Mouse (Mus musculus) G1E (cell line): Measurements from ENCODE around the gene Otop3. TPM values are rescaled to one million over a fixed set of nuclear protein-coding genes. Genes with fewer than 3 reads are reported as not detected.
A peak's percentile ranks its signal among the peaks of the same experiment; 100 is the strongest.

ENCODE experiments used
- ATAC-seq: 2 replicates; pipeline ENCODE4 v1.8.0; 2016; ENCODE audit warnings: mild to moderate bottlenecking; ENCODE audit not compliant: insufficient number of reproducible peaks, poor library complexity, low FRiP score, severe bottlenecking; ENCODE audit errors: extremely low read depth
- DNase-seq: peaks from one replicate; pipeline ENCODE4 v3.0.0; 2012; ENCODE audit warnings: low spot score
- H3K27me3 ChIP-seq: 2 replicates; pipeline ENCODE4 v1.6.1; 2012; ENCODE audit warnings: mild to moderate bottlenecking, low read length, inconsistent platforms; ENCODE audit not compliant: insufficient read depth
- H3K36me3 ChIP-seq: replicated peaks from 2 replicates; pipeline ENCODE3; 2012; ENCODE audit warnings: mild to moderate bottlenecking, inconsistent platforms
- H3K4me1 ChIP-seq: 2 replicates; pipeline ENCODE4 v1.6.1; 2012; ENCODE audit warnings: low read depth, low read length, inconsistent platforms, mixed read lengths; ENCODE audit not compliant: insufficient read depth
- H3K4me3 ChIP-seq: 2 replicates; pipeline ENCODE4 v1.5.1; 2012; ENCODE audit warnings: low read depth, mild to moderate bottlenecking, inconsistent platforms, low read length, moderate library complexity, mixed read lengths
- H3K9me3 ChIP-seq: replicated peaks from 2 replicates; pipeline ENCODE4 v1.6.1; 2012; ENCODE audit warnings: inconsistent platforms
- CTCF ChIP-seq: IDR thresholded peaks from 2 replicates; pipeline ENCODE4 v1.5.1; 2012; ENCODE audit warnings: low read depth, low read length, inconsistent platforms, mixed read lengths
- GATA1 ChIP-seq: IDR thresholded peaks from 2 replicates; pipeline ENCODE4 v1.6.1; 2012; ENCODE audit warnings: borderline replicate concordance, low read length, inconsistent platforms, mixed read lengths
- GATA2 ChIP-seq: IDR thresholded peaks from 2 replicates; pipeline ENCODE4 v1.6.1; 2012; ENCODE audit warnings: low read depth, low read length, inconsistent platforms, borderline replicate concordance
- POLR2AphosphoS5 ChIP-seq: IDR thresholded peaks from 2 replicates; pipeline ENCODE4 v1.6.1; 2012; ENCODE audit warnings: low read depth, low read length, inconsistent platforms; ENCODE audit not compliant: insufficient replicate concordance
- TAL1 ChIP-seq: conservative IDR thresholded peaks from 2 replicates; pipeline ENCODE4 v1.6.1; 2012; ENCODE audit warnings: low read depth, low read length, inconsistent platforms, mixed read lengths
- polyA plus RNA-seq: library from polyadenylated mRNA; stranded (reverse); fragments of >175 nt; gene quantifications from 2 replicates; pipeline ENCODE4 v1.2.3, GENCODE M21; 2012
- total RNA-seq, 2 experiments: library from RNA; stranded (forward) in 1 of 2; stranded (reverse) in 1 of 2; fragments of 200-1000 nt in 1 of 2; fragments of >200 nt in 1 of 2; fragmentation: Nextera tagmentation in 1 of 2; gene quantifications; 2 replicates each; pipeline ENCODE4 v1.2.3; 2014 to 2017

Gene Otop3
- total and polyA plus RNA-seq, 3 experiments, result not detected

DNA sequence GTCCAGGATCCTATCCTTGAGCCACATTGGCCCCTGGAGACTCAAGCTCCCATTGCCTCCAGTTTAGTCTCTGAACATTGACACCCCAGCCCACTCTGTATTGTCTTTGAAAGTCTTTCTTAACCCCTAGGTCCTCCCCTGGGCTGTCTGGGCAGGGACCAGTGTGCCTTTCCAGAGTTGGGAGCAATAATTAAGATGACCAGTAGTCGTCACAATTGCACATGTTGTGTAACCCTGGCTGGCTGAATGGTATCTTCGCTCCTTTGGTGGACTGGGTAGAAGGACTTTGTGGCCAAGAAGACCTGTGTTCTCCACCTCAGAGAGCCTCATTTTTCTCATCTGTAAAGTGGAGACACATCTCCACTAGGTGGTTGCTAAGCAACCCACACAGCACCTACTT is 20.3 kb upstream of the Otop3 start:
- Histone ChIP-seq H3K36me3 (no peaks in the 10 kb centered on the region), H3K27me3 (peaks cover 37% of the 10 kb centered on the region), H3K4me3 (no peak overlapping the region), H3K4me1 (no peaks in the 10 kb centered on the region), H3K9me3 (no peaks in the 10 kb centered on the region)
- ATAC-seq, result no peak
- TF ChIP-seq POLR2AphosphoS5 (no peak), TAL1 (no peak), CTCF (no peak), GATA1 (no peak), GATA2 (no peak)
- DNase-seq, result no peak

GRCm38 (mm10) chr11:115317204-115317603 is 17.3 kb upstream of the Otop3 start:
- no peak for ATAC-seq
- no peak for TF ChIP-seq TAL1
- no peak for TF ChIP-seq CTCF
- TF ChIP-seq POLR2AphosphoS5, result no peak
- DNase-seq, result no peak
- peaks cover 47% of the 10 kb centered on the region for H3K27me3 ChIP-seq
- H3K9me3 ChIP-seq, result no peaks in the 10 kb centered on the region
- H3K4me1 ChIP-seq, result 0 out of 2 replicates have a peak, but pooled peaks cover 4% of the 10 kb centered on the region
- H3K36me3 ChIP-seq, result no peaks in the 10 kb centered on the region
- H3K4me3 ChIP-seq, result no peak overlapping the region

- peaks cover 49% of the 10 kb centered on the region for H3K27me3 ChIP-seq
- H3K4me1 ChIP-seq, result peaks cover 4% of the 10 kb centered on the region; the same call in 1 of the 2 replicates
- no peak for DNase-seq
- ATAC-seq, result no peak
- no peak for TF ChIP-seq GATA1
- H3K4me3 ChIP-seq, result 0 out of 2 replicates have a peak overlapping the region, but pooled peaks have one; percentile 8
- no peaks in the 10 kb centered on the region for H3K9me3 ChIP-seq
- no peaks in the 10 kb centered on the region for H3K36me3 ChIP-seq
These were observed 16.1 kb upstream of the Otop3 start for GRCm38 (mm10) chr11:115318245-115319027.

GRCm38 (mm10) chr11:115319704-115320383 is 14.7 kb upstream of the Otop3 start:
- Histone ChIP-seq H3K4me3 (no peak overlapping the region), H3K27me3 (peaks cover 50% of the 10 kb centered on the region), H3K9me3 (no peaks in the 10 kb centered on the region), H3K36me3 (no peaks in the 10 kb centered on the region), H3K4me1 (peaks cover 4% of the 10 kb centered on the region; the same call in 1 of the 2 replicates)
- TF ChIP-seq TAL1 (no peak), GATA2 (no peak), POLR2AphosphoS5 (no peak), GATA1 (no peak), CTCF (no peak)
- no peak for ATAC-seq
- no peak for DNase-seq

- ATAC-seq (no peak), DNase-seq (peak; percentile 44)
- Histone ChIP-seq H3K9me3 (no peaks in the 10 kb centered on the region), H3K36me3 (no peaks in the 10 kb centered on the region), H3K27me3 (peaks cover 33% of the 10 kb centered on the region; the same call in 1 of the 2 replicates), H3K4me3 (no peak within 1 kb of the TSS), H3K4me1 (peaks cover 4% of the 10 kb centered on the region; the same call in 1 of the 2 replicates)
- peak; percentile 53 for TF ChIP-seq CTCF
- TF ChIP-seq POLR2AphosphoS5, result no peak
These were observed 12.4 kb upstream of the Otop3 start, which contains the start of gene Ush1g for GRCm38 (mm10) chr11:115321906-115322693. TSS of gene Ush1g (minus strand) at chr11:115322041.

GRCm38 (mm10) chr11:115323354-115323753 is 11.2 kb upstream of the Otop3 start:
- Histone ChIP-seq H3K4me1 (peaks cover 4% of the 10 kb centered on the region; the same call in 1 of the 2 replicates), H3K36me3 (no peaks in the 10 kb centered on the region), H3K4me3 (0 out of 2 replicates have a peak overlapping the region, but pooled peaks have one; percentile 33), H3K9me3 (no peaks in the 10 kb centered on the region), H3K27me3 (peaks cover 25% of the 10 kb centered on the region; the same call in 1 of the 2 replicates)
- DNase-seq, result no peak
- no peak for ATAC-seq
- TF ChIP-seq POLR2AphosphoS5 (no peak), TAL1 (no peak), GATA2 (no peak), CTCF (no peak), GATA1 (no peak)
